Mouse (Mus musculus) heart, postnatal 14 days (tissue): ENCODE measurements around the gene Rassf5. TPM values are rescaled to one million over a fixed set of nuclear protein-coding genes. Genes with fewer than 3 reads are reported as not detected.
A peak's percentile ranks its signal among the peaks of the same experiment; 100 is the strongest.
"Not testable (repeated sequence)": the region's sequence is repeated elsewhere in the genome, so short reads cannot be mapped to it uniquely, and the experiment has no call there.

ENCODE experiments used
- DNase-seq, 2 experiments: peaks; one replicate each; pipeline ENCODE4 v3.0.0; 2021 to 2022
- intact Hi-C: fragments of 180-260 bp; cut with DNase I; formaldehyde crosslinking; loops from one replicate; pipeline ENCODE4 v1.15.1; 2025
- total RNA-seq, 2 experiments: library from RNA; stranded (reverse); gene quantifications; 2 replicates each; pipeline ENCODE4 v1.2.3; 2021

The Rassf5 gene
- total RNA-seq, 2 experiments from 2014 or later = 2.4 to 5.1 TPM

DNA sequence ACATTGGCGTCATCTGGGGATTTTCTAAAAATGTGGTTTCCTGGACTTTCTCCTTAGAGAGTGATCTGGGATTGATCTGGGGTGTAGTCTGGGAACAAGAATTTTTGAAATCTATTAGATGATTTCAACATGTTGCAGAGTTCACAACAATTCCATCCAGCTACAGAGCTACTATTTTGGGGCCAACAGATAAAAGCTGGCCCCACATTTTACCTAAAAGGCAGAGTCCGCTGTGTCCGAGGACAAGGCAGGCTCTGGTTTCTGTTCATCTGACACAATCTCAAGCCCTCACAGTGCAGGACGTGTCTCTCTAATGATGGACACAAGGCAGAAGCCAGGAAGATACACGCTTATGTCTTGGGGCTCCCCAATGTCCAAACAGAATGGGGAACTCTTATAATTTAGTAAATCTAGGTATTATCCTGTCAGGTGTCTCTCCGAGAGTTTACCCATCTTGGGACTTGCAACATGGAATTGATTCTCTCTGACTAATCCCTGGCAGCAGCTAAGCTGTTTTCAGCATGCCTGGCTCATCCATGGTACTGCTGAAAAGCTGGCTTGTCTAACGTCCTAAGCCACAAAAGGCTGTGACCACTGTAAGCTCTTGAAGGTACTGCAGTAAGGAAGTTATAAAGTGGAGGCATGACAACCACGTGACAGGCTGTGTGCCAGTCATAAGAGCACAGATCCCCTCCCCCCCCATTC lies 60.0 kb downstream of the Rassf5 start:
- intact Hi-C loops = no loop called here
- DNase-seq = no peak

DNA sequence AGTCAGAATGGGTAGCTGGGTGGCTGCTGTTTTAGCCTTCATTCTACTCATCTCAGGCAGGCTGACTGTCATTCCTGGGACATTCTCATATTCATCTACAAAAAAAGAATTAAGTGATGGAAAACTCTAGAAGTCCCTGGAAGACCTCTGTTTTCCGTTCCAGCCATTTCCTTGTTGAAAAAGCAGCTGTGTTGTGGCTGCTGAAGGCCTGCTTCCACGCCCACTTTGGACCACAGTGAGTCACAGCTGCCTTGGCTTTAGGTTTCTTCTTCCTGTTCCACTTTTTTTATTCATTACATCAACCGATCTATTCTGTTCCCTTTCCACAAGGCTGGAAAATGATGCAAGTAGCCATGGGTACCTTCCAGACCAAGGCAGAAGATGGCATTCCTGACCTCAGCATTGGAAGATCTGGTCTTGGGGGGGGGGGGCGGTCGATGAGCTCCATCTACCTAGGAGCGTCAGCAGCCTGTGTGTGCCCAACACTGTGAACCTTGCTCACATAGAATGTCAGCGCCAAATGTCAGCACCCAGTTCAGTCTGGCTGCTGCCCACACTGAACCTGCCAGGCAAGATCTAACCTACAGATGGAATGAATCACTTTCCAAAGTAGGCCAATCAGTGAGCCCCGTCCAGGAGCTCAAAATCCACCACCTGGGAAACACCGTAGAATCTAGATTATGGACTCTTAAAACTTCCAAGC lies 60.7 kb downstream of the Rassf5 start:
- intact Hi-C loops = no loop called here
- DNase-seq = peak; percentile 53 to 54

DNA sequence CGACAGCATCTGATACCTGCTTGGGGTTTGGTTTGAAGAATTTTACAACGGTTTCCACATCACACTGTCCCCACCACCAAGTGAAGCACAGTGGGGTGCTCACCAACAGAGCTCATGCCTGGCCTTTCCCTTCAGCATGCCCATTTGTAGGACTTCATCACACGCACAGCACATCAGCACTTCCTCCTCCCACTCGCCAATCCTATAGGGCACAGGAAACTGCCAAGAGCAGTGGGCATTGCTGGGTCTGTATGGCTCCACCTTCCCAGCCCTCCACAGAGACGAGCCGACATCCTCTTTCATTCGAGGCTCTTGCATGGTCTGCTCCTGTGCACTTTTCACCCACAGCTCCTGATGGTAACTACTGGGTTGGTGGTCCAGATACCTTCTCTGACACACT lies 61.9 kb downstream of the Rassf5 start:
- intact Hi-C loops = no loop called here

DNA sequence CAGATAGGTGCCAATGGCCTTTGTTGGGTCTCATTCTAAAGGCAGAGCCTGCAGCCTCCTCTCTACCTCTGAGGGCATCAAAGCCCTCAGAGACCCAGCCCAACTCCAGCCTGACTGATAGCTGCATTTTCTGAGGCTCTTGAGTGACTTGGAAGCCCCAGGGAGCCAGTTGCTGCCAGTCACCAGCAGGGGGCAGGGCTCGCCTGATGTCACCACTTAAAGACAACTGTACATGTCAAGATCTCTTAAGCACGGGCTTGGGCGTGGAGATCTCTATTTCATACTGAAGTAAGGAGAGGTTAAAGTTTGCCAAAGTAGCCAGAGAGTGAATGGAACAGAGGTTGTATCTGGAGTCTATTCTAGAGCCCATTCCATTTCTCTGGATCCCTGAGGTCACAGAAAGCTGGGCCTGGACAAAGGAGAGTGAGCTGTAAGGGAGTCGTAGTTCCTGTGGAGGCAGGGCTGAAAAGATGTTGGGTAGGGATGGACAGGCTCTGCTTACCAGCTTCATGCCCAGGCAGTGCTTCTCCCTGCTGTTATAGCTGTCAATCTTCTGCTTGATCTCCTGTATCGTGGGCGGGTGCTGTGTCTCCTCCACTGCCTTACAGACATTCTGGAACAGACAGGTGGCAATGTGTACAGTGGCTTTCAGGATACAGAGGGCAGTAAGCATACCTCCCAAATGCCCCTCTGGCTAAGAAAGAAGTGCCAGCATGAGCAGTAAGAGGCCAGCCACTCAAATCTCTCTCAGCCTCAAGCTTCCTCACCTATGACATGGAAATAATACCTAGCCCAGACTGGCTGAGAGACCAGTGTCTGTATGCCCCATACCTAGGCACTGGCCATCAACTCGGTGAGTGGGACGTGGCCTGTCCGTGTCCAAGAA lies 63.2 kb downstream of the Rassf5 start:
- DNase-seq = peak; percentile 85 to 88
- intact Hi-C loops = loop anchor here (1.0 to 2.0 kb wide), 2 partner anchors 64 to 77 kb away; no protein-coding TSS in a partner anchor

More for the DNA sequence above, 61.9 kb downstream of the Rassf5 start:
- no peak for DNase-seq

DNA sequence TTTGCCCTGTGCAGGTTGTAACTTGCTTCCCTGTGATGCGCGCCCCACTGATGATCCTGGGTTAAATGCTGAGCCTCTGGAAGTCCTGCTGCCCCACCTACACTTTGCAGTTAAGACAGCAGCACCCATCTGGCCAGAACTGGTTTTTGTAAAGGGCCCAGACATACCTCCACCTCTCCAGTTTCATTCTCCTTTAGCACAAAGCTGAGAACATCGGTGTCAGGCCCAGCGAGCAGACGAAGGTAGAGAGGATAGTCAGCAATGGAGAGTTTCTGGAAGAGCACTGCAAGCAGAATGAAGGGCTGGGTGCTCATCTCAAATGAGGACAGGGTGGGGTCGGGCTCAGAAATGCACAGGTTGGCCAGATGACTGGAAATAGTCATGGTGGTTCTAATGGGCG lies 64.7 kb downstream of the Rassf5 start:
- no peak for DNase-seq
- intact Hi-C loops = loop anchor here (2.0 kb wide), 1 partner anchor 78 kb away; no protein-coding TSS in a partner anchor

DNA sequence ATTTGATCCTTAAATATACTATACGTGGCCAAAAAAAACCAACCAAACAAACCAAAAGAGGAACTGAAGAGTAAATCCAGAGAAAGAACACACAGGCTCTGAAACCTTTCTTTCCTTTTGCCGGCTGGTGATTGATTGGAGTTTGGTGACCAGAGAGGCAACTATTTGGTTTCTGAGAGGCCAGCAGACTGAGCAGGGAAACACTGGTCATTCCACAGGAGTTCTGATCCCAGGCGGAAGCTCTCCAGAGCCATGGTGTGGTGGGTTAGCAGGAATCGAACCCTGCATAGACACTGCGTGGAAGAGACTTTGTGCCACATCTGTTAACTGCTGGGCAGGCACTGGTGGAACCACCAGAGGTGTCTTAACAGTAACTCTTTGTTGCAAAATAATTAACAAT lies 67.0 kb downstream of the Rassf5 start:
- DNase-seq = no peak
- intact Hi-C loops = no loop called here

DNA sequence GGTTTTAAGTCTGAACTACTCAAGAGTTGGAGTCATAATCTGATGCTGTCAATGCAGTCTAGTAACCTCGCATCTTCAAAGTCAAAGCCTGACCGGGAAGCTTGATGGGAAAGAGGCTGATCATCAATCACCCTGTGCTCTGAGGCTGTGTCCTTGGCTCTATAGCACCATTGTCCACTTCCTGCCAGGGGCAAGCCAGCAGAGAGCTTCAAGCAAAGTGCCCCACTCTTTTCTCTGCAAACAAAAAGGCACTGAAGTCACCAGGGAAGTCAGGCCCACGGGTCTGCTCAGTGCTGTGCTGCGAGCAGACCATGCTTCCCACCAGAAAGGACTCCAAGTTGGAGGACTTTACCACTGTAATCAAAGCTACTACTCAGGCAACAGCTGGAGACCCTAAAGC lies 67.8 kb downstream of the Rassf5 start:
- no peak for DNase-seq
- intact Hi-C loops = no loop called here

DNA sequence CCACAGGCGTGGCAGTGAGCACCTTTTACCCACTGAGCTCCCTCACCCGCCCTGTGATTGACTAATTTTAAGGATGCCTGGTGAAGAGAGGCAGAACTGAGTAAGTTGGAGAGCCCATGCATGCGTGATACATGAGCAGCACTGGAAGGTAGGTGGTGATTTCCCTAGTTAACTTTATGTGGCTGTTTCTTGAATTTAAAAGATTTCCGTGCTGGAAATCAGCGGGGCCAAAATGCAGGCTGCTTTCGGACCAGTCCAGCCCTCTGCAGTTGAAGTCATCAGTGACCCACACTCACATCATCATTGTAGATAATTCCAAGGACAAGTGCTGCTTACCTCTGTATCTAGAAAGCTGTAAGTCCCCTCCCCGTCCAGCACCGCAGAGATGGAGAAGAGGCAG lies 69.2 kb downstream of the Rassf5 start:
- intact Hi-C loops = no loop called here
- no peak for DNase-seq

DNA sequence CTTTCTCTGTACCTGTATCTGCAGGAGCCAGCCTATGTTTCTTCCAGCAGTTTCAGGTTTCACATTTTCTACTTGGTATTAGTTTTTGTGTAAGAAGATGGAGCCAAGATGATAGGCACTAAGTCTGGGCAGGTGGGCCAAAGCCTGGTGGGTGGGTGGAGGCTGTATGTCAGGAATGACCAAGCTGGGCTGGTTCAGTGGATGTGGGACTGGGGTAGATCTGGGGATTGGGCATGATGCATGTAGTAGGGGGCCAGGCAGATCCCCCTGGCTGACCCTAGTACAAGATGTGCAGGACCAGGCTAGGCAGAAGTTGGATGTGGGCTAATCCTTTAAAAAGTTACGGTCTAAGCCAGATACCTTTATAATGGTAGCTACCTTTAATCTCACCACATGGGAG lies 69.9 kb downstream of the Rassf5 start:
- intact Hi-C loops = no loop called here

DNA sequence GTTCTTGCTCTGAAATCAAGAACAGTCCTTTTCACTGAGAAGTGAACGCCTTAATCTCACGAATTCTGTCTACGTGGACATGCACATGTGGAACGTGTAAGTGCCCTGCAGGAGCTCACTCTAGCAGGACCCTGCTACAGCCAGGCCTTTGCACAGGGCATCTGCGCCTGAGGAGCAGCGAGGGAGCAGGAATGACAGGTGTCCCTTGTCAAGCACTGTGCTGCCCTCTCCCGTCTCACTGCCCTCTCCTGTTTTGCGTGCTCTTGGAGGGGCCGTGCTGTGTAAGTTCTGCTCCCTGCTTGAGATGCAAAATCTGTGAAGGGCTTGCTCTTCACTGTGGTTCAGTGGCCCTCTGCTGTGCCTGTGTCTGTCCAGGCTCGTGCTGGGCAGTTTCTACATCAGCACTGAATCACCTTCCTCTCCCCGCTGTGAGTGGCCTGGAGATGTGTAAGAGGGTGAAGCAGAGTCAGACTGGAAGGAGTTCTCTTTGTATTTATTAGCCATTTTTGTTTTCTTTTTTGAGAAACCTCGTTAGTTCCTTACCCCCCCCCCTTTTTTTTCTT lies 70.7 kb downstream of the Rassf5 start:
- intact Hi-C loops = no loop called here
- DNase-seq = no peak

More for the DNA sequence above, 69.9 kb downstream of the Rassf5 start:
- no peak for DNase-seq

DNA sequence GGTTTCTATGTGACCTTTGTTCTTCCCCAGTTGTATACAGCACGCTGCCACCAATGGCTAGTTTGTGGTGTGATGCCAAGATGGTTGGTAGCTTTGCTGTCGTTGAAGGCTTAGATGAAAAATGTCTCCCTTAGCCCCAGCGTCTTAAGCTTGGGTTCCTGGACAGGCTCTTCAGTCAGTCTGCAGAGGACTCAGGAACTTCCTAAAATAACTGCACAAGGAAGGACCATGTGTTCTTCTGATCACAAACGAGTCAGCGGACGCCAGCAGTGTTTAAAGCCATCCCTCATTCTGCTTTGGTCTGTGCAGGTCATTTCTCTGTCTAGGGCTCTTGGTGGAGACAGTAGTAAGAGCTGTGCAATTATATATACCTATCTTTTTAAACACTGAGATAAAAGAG lies 71.2 kb downstream of the Rassf5 start:
- intact Hi-C loops = no loop called here
- no peak for DNase-seq

DNA sequence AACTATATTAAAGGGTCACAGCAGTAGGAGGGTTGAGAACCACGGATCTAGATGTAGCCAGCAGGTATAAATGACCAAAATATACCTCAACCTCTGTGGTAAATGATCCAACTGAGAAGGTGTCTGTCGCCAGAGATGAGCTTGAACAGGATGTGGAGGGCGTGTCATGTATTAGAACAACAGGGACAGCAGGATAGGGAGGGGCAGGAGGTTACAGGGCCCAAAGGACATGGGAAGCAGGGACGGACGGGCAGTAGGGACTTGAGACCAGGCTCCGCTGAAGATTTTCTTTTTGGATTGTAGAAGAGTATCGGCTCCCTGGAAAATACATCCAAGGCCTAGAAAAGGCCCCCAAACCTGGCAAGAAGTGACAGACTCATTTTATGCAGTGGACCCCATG lies 72.1 kb downstream of the Rassf5 start:
- no peak for DNase-seq
- intact Hi-C loops = no loop called here

DNA sequence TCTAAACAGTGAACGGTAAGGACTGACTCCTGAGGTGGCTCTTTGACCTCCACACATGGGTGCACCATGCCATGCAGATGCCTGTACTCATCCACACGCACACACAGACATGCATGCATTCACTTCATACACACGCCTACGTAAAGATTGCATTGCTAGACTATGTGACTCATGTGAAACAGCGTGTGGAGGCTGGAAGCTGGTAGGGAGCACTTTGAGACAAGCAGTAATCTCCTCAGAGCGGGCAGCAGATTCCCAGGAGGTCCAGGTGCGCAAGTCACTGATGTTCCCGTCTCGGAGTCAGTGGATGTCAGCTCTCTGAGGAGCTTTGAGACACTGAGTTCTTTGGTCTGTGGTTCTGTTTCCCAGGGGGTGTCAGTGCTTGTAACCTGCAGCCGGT lies 77.4 kb downstream of the Rassf5 start:
- DNase-seq = no peak
- intact Hi-C loops = no loop called here

DNA sequence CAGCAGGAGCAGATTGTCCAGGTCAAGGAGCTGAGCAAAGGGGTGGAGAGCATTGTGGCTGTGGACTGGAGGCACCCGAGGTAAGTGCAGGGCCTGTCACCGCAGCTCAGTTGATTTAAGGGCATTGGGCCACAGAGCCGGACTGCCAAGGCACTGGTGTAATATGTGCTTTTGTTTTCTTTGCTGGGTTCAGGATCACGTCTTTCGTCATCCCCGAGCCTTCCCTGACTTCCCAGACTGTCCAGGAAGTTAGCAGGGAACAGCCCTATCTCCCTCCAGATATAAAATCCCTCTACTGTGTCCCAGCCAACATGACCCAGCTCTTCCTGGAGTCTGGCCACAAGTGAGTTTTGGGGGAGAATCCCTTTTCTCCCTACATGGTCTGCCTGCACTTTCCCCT lies 80.6 kb downstream of the Rassf5 start:
- intact Hi-C loops = no loop called here
- DNase-seq = no peak

DNA sequence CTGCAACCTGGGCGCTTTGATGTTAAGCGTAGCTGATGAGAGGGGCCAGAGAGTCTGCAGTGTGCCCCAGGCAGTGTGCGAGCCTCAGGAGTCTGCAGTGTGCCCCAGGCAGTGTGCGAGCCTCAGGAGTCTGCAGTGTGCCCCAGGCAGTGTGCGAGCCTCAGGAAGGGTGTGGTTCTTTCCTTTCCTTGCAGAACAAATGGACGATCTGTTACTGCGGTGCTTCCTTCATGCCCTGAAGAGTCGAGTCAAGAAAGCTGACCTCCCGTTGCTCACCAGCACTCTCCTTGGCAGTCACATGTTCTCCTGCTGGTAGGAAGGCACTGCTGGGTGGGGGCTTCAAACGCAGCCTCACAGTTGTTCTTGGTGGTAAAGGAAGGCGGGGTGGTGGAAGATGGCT lies 84.0 kb downstream of the Rassf5 start:
- DNase-seq = no peak
- intact Hi-C loops = no loop called here

DNA sequence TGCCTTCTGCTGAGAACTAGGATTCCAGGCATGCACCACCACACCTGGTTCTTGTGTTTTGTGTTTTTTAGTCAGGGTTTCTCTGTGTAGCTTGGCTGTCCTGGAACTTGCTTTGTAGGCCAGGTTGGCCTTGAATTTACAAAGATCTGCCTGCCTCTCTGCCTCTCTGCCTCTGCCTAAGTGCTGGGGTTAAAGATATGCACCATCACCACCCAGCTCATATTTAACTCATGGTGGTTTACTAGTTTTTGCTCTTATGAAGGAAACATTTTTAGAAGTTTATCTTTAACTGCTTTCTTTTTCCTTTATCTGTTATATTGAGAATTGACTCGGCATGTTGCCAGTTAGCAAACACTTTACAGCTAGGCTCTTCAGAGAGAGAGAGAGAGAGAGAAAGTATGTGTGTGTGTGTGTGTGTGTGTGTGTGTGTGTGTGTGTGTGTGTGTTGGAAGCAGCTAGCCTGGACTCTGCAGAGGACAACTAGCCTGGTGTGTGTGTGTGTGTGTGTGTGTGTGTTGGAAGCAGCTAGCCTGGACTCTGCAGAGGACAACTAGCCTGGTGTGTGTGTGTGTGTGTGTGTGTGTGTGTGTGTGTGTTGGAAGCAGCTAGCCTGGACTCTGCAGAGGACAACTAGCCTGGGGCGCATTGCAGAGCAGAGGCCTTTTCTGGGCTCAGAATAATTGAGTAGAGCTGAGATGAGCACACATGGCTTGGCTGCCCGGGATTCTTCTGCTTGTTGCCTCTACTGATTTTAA lies 85.3 kb downstream of the Rassf5 start:
- intact Hi-C loops = not testable (repeated sequence)

DNA sequence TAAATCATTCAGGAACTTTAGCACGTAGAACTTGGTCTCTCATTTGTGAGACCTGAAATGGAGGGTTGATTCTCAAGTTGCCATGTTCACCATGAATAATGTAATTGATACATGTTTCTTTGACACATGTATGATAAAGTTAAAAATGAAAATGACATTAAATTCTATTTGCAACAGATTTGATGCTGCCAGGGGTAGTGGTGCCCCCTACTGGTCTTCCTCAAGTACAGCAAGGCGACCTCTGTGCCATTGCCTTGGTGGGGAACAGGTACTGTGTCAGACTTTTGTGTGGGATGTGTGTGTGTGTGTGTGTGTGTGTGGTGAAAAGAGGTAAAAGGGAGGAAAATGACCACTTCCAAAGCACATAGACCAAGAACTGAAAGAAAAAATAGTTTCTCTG lies 89.6 kb downstream of the Rassf5 start:
- intact Hi-C loops = no loop called here
- peak; percentile 46 to 63 for DNase-seq

More for the DNA sequence above, 85.3 kb downstream of the Rassf5 start:
- DNase-seq = not testable (repeated sequence)

DNA sequence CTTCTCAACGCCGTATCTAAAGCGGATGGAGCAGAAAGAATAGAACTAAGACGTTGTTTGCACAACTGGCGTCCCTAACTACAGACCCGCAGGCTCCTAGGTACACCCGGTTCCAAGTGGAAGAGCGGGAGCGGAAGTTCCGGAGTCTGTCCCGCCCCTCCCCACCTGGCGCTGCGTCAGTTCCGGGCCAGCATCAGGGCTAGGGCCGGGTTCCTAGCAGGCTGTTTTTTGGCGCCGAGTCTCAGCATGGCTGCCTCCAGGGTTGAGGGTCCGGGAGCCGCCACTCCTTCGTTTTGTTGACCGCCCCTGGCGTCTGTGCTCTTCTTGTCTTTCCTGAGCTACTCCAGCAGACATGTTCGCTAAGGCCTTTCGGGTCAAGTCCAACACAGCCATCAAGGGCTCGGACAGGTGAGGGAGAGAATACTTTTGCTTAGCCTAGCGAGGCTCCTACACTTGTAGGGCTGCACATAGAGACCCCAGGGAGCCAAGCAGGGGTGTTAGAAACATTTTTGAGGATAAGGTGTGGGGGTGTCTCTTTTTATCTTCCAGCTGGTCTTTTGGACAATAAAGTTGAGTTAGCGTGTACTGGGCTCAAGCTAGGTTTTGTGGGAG lies 91.9 kb downstream of the Rassf5 start, which contains the start of gene Eif2d:
TSS of gene Eif2d (plus strand) at position 164 of the 612 bp plus-strand sequence.
- intact Hi-C loops = loop anchor here (2.0 kb wide), 1 partner anchor 34 kb away; no protein-coding TSS in a partner anchor
- DNase-seq = peak; percentile 87 to 91

DNA sequence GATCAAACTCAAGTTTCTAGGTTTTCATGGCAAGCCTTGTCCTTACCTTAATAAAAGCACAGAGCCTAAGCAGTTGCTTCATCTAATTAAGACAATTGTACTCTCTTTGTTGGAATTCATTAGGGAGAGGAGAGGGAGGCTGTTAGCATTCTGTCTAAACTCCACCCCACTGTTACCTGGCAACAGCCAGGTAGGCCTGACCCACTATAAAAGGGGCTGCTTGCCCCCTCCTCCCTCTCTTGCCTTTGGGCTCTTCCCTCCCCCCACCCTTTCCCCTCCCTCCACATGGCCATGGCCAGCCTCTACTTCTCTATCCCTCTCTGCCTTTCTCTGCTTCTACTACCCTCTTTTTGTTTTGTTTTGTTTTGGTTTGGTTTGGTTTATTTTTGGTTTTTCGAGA lies 95.6 kb downstream of the Rassf5 start:
- intact Hi-C loops = no loop called here
- no peak for DNase-seq
